Mouse (Mus musculus): ENCODE results near the gene Hcfc1.

Gene Hcfc1

DNA sequence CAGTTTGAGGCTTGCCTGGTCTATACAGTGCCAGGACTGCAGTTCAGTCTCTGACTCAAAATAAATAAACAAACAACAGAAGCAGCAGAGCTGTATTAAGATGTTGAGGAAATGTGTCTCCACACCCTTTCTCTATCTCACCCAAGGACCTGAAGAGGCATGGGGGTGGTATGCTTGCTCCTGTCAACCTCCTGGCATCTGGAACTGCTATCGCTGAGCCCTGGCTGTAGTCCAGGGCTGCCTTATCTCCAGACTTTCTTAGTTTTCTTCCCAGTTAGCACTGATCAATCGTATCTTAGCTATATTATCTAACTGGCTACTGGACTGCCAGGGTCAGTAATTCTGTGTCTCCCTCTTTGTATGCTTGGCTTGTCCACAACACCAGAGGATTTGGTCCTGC lies 24.3 kb downstream of the Hcfc1 start:
- DNase-seq (ENCODE audit: low read depth, low spot score), result no peak

DNA sequence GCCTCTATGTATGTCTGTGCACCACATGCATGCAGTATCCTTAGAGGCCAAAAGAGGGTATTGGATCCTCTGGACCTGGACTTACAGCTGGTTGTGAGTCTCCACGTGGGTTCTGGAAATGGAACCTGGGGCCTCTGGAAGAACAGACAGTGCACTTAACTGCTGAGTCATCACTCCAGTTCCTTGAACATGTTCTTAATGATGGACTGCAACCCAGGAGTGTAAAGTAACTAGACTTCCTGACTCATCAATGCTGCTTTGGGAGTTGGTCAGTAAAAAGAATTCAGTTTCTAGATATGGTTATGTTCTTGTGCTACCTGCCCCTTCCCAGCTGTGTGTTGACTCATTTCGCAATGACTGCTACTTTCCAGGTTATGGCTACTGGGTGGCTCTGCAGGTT lies 34.3 kb downstream of the Hcfc1 start:
- DNase-seq (ENCODE audit: low read depth, low spot score), result no peak

DNA sequence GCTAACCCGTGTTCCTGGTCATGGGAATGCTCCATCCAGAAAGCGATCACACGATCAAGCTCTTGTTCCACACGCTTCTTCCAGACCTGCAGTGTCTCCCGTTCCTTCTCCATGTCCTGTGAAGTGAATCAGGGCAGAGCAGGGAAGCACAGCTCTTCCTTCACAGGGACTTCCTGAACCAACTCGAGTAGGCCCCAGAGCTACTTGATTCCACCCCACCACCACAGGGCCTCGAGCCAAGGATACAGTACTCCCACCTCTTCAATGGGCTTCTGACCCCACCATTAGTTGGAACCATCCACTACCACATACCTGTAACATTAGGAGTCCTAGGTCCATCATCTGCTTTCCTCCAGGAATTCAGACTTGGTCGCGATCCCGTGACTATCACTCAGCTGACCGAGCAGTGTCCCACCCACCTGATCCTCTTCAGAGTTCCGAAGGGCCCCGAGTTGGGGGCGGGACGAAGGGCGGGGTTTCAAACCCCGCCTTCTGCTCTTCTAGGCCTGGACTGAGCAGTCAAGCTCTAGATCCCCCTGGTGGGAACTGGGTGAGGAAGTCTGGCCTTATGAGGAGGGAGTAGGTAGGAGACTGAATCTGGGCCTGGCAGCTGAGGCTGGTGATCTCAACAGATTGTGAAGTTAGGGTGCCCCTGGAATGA lies 35.6 kb downstream of the Hcfc1 start, which contains the start of gene Renbp:
Gene Renbp, minus strand, starts transcription at position 449 of the 661 bp plus-strand sequence.
- DNase-seq (ENCODE audit: low read depth, low spot score), result no peak

DNA sequence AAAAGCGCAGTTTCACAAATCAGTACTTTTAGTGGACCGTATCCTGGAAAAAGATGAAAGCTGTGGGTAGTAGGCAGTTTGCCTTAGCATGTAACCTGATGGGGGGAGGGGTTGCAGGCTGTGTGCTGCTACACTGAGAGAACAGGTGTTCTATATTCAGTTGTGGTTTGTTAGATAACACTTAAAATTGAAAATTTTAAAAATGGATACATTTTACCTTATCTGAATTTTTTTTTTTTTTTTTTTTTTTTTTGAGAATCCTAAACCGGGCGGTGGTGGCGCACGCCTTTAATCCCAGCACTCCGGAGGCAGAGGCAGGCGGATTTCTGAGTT lies 43.6 kb downstream of the Hcfc1 start:
- DNase-seq (ENCODE audit: low read depth, low spot score), result no peak

DNA sequence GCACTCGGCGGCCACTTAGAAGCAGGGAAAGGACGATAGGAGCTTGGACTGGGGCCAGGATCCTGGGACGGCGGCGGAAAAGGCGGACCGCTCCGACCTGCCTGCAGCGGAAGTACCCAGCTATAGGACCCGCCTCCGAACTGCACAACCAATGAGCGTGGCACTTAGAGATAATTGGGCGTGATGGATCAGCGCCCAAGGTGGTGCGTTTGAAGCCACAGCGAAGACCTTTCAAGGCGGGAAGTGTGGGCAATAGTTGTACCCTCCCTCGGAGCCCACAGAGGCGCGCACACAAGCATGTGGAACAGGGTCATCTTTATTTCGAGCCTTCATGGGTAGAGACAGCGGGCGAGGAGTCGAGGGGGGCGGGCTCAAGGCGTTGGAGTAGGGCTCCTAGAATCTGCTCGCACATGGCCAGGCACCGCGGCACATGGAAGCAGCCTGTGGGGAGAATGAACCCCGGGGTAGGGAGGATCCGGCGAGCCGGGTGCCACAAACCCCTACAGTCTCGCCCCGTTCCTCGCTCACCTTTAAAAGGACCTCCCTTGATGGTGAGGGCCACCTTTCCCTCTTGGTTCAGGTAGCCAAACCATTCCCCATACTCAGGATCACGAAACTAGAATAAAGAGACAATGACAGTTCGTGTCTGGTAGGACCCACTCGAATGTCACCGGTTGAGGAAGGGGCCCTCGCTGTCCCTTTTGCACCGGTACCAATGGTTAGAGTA lies 44.2 kb downstream of the Hcfc1 start, which contains the start of the genes Arhgap4 and Naa10:
Gene Arhgap4, minus strand, starts transcription at position 48 of the 727 bp plus-strand sequence.
Gene Naa10, minus strand, starts transcription at position 122 of the 727 bp plus-strand sequence.
- DNase-seq (ENCODE audit: low read depth, low spot score), result peak; percentile 89

DNA sequence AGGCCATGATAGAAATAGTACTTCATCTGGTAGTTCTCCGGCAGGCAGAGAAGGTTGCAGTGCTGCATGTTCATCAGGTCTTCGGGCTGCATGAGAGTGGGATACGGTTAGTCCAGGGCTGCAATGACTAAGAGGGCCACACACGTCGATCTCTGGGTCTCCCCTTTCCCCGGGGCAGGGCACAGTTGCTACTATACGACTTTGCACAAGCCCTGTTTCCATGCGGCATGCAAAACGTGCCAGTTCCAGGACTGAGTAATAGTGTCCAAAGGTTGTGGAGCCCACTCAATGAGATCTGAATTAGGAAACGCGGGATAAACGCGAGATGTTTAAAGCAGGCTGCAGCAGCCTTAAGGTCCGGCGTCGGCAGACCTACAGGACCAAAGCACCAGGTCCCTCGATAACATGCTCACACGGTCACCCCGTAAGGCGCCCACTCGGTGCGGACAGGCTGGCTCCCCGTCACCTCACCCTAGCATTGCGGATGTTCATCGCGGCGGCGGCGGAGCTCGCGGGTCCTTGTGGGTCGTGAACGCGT lies 44.8 kb downstream of the Hcfc1 start:
- DNase-seq (ENCODE audit: low read depth, low spot score), result no peak

DNA sequence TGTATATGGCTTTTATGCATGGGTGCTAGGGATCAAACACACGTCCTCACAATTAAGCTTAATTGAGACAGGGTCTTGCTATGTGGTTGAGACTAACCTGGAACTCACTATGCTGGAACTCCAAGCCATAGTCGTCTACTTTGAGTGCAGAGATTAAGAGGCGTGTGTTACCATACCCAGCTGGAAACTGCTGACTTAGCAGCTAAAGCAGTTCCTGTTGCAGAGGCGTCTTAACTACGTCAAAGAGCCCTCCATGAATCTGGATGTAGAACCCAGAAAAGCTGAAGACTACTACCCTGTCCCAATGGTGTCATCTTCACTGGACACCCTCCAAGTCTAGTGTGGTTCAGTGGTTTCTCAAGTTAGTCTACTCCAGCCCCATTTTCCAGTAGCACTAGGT lies 47.5 kb downstream of the Hcfc1 start:
- DNase-seq (ENCODE audit: low read depth, low spot score), result no peak

DNA sequence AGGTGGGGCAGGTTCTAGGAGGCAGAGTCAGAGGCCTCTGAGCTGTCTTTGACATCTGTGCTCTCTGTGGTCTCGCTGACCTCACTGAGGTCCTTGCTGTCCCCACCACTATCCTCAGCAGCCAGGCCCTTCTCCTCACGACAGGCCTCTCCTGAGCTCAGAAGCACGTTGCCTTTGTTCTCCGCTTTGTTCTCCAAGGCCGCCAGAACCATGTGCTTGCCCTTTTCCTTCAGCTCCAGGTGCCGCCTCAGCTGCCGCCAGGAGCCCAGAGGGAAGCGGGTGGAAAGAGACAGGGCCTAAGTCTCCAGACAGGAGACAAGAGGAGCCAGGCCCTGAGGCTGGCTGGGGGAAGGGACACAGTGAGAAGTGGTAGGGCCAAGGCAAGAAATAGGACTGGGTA lies 49.2 kb downstream of the Hcfc1 start:
- DNase-seq (ENCODE audit: low read depth, low spot score), result no peak

DNA sequence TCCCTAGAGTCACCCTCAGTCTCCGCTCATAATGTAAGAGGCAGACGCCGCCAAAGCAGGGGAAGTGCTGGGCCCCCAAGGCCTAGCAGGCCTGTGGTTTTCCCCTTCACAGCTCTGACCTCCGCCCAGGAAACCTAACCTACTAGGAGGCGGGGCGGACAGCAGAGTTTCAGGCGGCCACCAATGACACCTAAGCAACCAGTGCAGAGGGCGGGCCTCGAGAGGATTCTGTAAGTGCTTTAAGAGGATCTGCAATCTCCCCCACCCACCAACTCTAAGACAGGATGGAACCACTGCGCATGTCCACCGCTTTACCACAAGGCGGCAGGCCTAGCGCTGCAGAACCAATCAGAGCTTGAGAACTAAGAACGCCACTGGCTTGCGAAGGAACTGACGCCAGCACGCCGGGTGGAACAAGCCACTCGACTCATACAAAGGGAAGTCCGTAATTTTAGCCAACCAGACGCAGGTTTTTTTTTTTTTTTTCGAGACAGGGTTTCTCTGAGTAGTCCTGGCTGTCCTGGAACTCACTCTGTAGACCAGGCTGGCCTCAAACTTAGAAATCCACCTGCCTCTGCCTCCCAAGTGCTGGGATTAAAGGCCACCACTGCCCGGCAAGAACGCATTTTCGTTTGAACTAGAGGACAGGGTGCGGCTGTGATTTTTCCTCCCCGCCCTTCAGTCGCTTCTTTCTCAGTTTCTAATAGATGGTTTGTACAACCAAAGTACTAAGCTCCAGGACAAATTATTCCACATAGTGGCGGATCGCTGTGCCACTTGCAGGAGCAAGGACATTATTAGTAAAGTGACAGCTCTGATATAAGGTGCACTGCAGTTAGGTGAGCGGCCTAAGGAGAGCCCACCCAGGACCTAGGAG lies 51.1 kb downstream of the Hcfc1 start:
- DNase-seq (ENCODE audit: low read depth, low spot score), result peak; percentile 98

DNA sequence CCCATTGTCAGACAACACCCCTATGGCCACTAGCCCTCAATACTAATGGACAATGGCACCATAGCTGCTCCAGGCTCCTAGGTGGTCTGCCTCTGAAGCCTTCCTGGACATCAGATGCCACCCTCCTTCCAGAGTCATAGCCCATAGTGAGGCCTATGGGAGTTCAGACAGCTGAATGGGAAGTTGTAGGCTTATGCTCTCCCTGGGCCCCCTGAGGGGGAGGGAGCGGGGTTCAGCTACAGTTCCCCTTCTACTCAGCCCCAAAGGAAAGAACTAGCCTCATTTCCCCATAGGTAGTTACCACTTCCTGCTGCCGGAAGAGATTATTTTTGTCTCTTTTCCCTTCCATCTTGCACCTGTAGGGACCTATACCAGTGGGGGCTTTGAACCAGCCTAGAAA lies 54.6 kb downstream of the Hcfc1 start:
- DNase-seq (ENCODE audit: low read depth, low spot score), result no peak

DNA sequence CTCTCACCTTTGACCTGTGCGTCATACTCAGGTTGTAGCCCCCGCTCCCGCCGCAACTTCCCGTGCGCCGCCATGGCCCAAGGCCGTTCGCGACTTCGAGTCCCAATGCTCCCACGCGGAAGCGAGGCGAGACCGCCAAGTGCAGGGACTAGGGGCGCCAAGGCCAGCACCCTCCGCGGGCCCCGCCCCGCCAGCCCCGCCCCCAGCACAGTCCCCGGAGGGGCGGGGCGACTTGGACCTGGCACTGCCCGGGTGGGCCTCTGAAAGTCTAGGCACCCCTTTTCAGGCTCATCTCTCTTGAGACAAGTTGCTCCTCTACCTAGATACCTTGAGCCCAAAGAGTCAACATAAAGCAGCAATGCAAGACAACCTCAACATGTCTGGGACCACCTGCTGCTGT lies 55.0 kb downstream of the Hcfc1 start:
- DNase-seq (ENCODE audit: low read depth, low spot score), result no peak

DNA sequence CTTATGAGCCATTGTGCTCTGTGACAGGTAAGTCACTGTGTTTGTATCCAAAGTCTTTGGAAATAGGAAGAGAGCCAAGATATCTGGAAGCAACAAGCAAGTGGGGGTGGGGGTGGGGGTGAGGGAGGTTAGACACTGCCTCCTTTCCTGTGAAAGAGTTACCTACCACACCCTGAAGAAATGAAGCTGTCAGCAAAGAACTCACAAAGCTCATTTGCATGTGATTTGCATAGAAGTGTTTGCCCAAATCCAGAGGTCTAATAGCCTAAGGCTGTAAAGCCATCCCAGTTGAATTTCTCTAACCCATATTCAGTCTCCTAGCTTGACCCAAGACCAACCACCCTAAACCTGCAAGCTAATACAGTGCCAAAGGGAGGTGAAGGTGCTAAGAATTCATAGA lies 55.7 kb downstream of the Hcfc1 start:
- DNase-seq (ENCODE audit: low read depth, low spot score), result no peak

DNA sequence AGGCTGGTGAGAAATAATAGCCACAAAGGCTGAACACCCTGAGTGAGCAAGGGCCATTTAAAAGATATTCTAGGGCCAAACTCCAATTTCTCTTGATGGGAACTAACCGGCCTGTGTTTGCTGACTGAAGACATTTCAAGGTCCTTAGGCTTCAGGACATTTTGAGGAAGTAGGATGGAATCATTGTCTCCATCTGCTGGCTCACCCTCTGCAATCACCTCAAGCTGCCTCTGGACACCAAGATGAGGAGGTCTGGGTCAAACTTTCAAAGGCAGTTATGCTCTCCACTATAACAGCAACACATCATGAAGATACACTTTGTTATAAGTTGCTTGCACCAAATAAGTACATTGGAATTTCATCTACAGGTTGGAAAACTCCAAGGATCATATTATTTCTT lies 56.1 kb downstream of the Hcfc1 start:
- DNase-seq (ENCODE audit: low read depth, low spot score), result no peak

DNA sequence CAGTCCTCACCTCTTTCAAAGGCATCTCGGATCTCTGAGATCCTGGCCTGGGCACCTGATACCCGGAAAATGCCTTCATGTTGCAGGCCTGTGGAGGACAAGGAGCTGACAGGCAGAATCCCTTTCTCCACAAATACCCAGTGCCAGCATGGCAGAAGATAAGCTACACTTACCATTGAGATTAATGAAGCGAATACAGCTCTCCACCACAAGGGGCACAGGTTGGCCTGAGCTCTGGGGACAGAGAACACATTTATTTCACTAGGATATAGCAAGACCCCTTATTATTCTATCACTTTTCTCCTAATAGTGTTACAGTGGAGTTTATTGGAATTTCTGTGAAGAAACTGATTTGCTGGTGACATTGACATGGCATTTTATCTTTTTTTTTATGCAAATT lies 68.2 kb downstream of the Hcfc1 start:
- no peak for DNase-seq (ENCODE audit: low read depth, low spot score)

DNA sequence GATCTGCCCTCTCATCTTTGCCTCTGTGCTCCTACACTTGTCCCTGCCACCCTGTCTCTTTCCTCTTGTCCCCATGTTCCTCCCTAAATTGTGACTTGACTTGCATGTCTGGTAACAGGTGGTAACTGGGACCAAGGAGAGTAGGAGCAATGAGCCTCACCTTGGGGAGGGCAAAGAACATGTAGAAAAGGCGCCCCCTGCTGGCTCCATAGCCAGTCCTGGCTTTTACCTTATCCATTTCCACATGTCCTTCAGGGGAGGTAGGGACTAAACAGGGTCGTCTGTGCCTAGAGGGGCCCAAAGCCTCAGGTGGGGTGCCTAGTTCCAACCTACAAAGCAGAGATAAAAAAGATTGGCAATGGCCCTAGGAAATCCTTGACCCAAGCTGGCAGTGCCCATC lies 70.4 kb downstream of the Hcfc1 start, which contains the start of gene L1cam:
Gene L1cam, minus strand, starts transcription at position 387 of the 400 bp plus-strand sequence.
- DNase-seq (ENCODE audit: low read depth, low spot score), result no peak

DNA sequence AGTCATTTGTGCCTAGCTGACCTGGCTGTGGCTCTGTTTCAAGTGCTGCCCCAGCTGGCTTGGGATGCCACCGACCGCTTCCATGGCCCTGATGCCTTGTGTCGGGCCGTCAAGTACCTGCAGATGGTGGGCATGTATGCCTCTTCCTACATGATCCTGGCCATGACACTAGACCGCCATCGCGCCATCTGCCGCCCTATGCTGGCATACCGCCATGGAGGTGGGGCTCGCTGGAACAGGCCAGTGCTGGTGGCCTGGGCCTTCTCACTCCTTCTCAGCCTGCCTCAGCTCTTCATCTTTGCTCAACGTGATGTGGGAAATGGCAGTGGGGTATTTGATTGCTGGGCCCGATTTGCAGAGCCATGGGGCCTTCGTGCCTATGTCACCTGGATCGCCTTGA lies 73.3 kb downstream of the Hcfc1 start:
- DNase-seq (ENCODE audit: low read depth, low spot score), result no peak
